Mouse (Mus musculus) embryo, embryonic 10 days (tissue): ENCODE results near the gene Nucks1.
A peak's percentile ranks its signal among the peaks of the same experiment; 100 is the strongest.

Experiments used
- DNase-seq: peaks from one replicate; pipeline ENCODE4 v3.0.0-alpha.2; 2015; ENCODE audit warnings: low spot score

Nucks1 gene

DNA sequence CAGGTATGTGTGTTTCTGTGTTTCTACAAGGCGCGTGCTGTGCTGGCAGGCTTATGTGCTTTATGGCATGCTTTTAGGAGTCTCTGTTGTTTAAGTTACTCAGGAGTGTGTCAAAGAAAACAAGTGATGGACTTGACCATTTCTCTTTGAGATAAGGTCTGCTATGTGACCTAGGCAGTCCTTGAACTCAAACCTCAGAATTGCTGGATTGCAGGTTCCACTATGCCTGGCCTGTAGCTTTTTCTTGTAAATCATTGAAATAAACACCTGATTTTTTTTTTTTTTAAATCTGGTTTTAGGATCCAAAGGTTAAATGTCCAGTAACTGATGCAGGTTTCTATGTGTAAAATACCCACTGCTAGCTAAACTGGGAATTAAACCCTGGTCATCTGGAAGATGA, 8.7 kb downstream of the Nucks1 start:
- DNase-seq: no peak

DNA sequence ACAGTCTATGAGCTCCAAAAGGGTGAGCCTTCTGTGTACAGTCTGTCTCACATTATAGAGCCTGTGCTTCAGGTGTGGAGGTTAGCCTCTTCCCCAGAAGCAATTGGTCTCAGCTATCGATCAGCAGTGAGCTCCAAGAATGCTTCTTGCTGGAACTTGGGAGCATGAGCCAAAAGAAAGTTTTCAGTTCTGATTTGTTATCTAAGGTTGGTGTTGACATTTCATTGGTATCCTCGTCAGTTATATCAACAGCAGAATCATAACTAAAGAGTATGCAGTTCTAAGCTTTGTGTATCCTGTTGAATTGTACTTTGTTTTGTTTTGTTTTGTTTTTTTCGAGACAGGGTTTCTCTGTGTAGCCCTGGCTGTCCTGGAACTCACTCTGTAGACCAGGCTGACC, 11.8 kb downstream of the Nucks1 start:
- DNase-seq: no peak

DNA sequence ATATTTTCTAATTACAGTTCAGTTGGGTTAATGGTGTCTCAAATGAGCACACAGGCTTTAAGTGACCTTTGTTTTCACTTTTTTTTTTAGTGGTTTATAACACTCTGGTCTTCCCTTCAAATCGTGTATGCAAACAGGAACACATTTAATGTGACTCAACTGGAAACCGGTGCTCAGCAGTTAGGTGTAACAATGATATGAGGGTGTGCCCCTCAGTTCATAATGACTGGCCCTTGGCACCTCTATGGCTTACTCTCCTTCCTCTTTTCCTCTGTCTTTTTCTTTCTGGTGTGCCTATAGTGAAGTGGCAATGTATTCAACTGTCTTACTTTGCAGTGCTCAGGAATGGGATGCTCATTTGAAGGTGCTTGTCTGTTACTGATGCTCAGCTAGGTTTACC, 23.1 kb downstream of the Nucks1 start:
- no peak for DNase-seq

DNA sequence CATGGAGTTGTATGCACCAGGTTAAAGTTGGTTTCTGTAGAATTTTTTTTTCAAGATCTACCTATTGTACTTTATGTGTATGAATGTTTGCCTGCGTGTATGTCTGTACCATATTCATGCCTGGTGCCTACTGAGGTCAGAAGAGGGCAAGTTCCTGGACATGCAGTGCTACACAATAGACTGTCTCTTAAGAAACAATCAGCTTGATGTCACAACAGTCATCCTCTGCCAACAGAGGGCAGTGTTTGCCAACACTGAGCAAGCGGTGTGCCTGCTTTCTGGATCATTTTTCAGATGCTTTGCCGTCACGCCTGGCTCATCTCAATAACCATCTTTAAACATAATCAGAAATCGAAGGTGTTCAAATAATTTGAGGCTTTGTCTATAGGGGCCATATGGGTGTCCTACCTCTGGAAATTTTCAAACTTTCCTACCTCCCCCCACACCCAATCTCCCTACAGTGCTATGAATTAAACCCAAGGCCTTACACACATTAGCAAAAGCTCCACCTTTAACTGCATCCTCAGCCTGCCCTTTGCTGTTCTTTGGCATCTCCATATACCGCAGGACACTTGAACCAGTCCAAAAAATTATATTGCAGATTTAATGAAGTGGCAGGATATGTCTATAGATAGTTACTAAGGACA, 27.4 kb downstream of the Nucks1 start:
- peak; percentile 90 for DNase-seq

DNA sequence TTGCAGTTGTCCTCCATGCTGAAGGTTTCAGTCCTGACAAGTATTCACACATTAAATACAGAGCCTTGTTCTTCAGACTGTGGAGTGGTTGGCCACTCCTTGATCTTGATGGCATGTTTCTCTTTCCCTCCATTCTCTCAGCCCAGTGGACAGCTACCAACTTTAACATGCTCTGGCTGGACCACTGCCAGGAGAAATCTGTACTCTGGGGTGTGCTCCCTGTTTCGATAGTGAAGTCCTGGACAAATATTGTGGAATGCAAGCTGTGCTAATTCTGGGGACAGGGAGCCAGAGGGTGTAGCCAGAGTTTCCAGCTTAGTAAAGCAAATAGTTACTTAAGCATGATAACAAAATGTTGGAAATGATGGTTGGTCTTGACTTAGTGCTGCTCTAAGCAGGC, 28.5 kb downstream of the Nucks1 start:
- DNase-seq: no peak

DNA sequence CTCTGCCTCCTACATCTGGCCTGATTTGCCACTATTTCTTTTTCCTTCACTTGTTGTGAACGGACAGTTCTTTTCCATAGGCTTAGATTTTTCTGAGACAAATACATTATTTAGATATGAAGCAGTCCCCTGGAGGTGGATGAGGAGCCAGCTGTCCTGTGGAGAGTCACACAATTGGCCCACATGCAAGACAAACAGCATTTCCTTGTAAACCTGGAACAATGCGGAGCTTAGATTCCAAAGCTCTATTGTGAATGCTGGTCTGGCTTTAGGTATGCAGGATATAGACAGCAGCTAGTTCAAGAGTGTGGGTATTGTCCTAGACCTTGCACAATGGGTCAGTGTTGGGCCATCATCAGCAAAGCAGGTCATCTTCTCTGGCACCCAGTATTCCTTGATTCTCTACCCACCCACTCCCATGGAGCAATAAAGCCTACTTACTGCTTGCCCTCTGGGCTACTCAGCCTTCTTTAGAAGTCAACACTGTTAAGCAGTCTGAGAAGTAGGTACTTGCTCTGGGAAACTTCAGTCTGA, 30.4 kb downstream of the Nucks1 start:
- DNase-seq: no peak

DNA sequence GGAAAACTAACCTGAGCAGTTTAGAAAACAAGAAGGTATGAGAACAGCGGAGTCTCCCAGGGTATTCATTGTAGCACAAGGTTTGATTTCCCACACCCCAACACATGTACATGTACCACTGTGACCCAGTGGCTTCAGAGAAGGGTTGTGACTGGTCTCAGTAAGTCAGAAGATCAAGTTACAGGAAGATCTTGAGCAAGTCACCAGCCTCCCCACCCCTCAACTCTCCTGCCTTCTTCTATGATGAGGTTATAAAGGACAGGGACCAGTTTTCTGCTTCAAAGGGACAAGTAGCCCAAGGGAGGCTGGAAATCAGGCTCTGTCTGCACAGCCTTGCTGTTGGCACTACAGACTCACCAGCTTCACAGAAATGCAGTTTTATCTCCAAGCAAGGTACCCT, 31.2 kb downstream of the Nucks1 start:
- DNase-seq: no peak

DNA sequence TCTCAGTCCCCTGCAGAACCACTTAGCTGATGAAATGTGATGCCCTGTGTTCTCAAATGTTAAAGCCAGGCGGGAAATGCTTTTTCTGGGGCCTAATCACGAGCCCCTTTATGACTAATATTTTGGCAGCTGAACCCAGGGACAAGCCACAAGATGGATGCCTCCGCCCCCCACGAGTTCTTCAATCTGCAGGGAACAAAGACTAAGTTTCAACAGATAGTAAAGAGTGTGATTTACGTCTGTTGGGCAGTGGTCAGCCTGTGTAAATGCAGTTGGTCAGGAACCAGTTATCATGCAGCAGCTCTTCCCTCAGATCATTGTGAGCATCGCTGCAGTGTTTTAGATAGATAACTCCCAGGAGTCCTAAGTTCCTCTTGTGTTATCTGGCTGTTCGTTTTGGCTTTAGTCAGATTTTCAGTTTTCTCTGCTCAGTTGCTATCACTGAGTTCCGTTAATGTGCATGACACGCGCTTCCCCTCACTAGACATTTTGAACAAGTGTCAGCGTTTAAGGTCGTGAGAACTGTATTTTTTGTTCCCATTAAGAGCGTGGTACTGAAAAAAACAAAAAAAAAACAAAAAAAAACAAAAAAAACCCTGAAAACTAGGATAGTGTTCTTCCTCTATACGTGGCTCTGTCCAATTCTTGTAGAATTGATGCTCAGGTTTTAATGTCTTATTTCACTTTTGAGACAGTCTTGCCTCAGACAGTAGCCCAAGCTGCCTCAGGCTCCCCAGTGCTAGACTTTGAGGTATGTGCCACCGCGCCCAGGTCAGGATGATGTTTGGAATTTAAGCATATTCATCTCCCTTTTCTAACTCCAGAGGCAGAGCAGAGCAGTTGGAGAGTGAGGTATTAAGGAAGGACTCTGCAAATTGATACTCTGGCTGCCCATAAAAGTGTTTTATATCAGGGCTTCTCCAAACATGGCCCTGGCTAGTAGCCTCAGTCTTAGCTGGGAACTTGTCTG, 32.6 kb downstream of the Nucks1 start:
- no peak for DNase-seq

DNA sequence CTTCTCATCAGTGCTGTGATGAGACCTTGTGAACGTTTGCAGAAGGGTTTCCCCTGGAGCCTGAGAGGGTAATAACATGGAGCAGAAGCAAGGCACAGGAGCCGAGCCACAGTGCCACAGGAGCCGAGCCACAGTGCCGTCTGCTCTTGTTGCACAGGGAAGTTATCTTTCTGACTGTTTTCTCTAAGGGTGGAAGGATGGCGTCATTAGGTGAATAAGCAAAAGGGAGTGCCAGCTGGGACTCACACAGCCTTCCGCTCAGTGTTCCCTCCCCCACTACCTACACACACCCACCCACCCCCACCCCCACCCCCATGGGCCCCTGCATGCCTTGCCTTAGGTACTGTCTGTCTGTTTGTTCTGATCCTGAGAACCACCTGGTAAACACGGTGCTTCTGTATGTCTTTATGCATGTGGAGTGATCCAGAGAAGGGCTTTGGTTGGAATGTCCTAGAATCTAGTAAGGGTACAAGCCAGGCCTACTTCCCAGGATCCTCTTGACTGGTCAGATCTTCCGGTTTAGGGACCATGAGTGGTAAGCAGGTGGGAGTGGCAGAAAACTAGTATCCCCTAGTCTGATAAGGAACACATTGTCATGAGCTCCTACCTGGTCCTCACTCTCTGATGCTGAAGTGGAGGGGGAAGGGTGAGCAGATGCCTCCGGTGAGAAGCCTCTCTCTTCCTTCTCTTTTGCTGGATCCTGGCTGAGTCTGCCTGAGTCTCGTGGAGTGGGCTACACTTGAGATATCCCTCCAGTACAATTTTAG, 35.5 kb downstream of the Nucks1 start:
- no peak for DNase-seq

DNA sequence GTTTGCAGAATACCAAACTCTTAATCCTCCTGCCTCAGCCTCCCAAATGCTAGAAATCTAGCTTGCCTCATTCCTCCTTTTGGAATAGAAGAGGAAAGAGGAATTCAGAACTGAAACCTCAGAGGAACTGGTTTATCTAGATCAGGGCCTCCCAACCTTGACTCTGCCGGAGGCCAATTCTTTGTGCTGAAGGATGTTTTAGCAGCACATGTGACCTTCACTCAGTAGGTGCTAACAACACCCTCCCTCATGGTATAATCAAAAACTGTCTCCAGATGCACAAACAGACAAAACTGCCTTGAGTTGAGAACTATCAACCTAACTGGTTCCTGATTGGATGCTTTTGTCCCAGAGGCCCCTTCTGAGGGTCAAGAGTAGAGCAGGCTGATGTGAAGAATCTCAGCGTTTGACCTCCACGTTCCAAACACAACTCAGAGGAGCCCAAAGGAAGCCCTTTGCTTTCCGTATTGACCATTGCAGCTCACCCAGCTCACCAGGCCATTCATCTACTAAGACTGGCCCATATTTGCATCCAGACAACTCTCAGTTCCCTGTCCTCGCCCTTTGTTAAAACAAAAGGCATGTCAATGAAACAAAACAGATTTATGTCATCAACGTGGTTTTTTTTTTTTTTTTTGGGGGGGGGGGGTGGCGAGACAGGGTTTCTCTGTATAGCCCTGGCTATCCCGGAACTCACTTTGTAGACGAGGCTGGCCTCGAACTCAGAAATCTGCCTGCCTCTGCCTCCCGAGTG, 36.3 kb downstream of the Nucks1 start:
- DNase-seq: no peak

DNA sequence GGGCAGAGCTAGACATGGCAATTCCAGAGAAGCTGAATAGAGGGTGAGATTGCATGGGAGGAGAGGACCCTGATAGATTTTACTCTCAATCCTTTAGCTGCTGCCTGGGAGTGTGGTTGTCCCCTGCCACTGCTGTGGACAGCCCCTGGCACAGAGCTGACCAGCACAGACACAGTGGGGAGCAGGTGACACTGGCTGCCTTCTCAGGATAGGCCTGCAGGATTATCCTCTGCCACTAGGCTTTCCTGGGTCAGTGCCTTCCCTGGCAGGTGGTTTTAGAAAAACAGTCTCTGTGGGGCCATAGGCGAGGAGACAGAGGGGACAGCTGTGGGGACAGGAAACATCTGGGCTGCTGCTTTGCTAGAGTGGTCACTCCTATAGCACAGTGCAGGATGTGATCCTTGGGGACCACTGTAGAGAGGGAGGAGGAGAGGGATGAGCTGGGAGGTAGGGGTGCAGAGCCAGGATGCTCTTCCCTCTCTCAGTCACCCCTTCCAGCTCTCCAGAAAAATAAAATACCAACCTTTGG, 37.7 kb downstream of the Nucks1 start:
- no peak for DNase-seq

DNA sequence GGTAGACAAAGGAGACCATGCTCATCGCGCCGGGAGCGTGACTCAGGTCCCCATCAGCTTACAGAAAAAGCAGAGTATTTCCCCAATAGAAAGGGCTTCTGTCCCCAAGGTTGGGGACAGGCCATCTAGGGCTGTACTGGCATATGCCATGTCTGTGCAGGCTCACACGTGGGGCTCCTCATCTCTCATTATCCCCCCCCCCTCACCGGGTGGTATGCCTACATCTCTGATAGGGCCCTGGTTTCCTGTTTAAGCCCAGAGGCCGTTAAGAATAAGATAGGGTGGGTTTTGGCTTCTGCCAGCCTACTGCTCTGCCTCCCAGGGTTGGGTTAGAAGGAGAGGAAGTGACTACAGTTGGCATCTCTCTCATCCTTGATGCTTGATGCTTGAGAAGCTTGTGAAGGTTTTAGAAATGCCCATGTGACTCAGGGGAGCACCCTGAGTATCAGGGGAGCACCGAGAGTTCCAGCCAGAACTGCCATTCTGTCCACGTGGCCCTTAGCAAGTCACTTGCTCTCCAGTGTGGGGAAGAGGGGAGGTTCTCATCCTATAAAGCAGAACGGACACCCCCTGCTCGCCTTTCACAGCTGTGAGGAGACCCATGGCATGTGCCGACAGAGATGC, 44.0 kb downstream of the Nucks1 start:
- no peak for DNase-seq

DNA sequence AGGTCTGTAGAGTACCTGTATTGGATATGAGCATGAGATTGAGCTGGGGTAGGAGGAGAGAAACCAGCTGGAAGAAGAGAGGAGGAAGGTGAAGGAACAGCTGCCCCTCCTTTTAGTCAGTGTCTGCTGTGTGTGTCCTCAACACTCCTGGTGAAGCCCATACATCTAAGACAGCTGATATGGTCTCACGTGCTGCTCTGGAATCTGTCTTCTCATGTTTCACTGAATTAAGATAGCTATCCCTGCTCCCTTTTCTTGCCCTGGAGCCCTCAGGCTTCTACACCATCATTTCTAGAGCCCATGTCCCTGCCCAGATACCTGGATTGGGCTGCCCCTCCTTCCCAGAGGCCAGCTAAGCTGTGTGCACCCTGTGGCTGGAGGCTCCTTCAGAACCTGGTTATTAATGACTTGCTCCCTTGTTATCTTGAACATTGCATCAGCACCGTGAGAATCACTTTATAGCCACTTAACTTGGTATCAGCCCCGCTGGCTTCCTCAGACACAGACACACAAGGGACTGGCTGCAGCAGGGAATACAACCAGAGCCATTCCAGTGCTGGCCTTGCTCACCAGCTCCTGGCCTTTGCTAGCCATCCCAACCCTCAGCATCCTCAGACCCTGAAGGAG, 44.9 kb downstream of the Nucks1 start:
- DNase-seq: no peak

DNA sequence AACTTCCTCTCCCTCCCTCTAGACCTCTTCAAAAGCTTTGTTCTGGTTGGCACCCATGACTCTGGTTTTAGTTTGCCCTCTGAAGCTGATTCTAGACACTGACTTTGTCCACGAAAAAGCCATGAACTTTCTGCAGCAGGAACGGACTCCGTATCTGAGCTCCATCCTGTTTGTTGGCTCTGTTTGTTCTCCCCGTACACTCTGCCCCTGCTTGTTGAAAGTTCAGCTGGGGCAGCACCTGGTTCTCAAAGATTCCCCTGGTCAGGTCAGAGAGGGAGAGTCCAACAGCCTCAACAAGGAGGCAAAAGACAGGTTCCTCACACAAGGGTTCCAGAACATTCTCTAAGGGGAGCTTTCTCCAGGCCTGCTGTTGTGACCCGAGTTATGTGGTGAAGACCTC, 47.1 kb downstream of the Nucks1 start:
- DNase-seq: no peak

DNA sequence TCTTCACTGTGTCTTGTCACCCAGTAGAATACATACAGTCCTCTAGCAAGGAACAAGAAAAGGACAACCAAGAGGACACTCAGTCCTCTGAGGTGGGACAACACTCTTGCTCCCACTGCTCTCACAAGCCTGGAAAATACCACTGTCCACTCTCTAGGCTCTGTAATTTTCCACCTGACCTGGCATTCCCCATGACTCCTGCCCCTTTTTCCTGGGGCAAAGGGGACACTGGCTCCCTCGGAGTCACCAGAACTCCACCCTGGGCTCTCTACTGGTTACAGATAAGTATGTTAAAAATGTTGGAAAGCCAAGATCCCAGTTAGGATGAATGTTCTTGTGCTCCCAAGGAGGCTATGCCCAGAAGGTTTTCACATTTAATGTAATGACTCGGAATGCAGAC, 50.7 kb downstream of the Nucks1 start:
- no peak for DNase-seq

DNA sequence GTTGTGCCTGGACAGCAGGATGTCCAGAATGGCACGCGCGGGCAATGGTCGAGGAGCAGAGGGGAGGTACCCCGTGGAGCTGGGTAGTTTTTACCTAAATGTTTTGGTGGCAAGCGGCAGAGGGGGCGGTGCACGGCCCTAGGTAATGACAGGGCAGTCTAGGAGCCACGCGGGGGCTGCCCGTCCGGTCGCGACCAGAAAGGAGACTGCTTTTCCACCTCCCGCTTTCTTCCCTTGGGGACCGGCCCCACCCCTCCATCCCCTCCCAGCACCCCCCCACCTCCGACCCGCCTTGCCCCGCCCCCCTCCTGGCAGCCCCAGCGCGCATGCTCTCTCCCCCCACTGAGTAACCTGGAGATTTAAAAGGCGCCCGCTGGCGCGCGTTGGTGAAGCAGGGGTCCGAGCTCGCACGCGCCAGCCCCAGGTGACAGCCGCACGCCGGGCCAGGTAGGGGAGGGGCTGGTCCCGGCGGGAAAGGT, 52.3 kb downstream of the Nucks1 start, which contains the start of gene Slc45a3:
TSS of gene Slc45a3 (plus strand) at position 362 of the 479 bp plus-strand sequence.
- peak; percentile 47 for DNase-seq

DNA sequence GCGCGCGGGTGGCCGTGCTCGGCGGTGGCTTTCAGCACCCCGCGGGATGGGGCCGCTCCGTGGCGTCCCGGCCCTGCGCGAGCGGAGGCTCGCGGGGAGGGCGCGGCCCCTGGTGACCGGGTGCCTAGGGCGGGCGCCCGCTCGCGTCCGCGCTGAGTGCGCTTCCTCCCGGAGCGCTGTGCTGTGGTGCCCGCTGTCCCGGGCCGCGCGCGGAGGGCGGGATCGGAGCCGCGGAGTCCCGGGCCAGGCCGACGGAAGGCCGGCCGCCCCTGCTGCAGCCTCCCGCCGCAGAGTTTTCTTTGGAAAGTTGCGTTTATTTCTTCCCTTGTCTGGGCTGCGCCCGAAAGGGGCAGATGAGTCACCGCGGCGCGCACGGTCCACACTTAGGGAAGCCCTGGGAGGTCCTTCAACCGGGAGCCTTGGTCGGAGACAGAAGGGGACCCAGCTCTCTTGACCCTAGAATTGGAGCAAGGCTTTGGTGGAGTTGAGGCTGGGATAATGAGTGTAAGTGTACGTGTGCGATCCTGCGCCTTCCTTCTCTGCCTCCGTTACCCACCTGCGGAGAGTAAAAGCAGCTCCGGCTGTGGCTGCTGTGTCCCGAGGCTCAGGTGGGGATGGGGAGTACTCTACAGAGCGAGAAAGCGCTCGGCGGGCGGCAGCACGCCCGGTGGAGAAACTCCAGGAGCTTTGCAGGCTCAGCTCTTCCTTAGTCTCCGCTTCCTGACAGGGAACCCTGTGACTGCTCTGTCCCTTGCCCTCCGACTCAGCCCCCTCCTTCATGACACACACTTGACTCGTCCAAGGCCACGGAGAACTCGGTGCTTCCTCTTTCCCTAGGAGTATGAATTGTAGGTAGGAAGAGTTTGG, 53.0 kb downstream of the Nucks1 start:
- peak; percentile 30 for DNase-seq

DNA sequence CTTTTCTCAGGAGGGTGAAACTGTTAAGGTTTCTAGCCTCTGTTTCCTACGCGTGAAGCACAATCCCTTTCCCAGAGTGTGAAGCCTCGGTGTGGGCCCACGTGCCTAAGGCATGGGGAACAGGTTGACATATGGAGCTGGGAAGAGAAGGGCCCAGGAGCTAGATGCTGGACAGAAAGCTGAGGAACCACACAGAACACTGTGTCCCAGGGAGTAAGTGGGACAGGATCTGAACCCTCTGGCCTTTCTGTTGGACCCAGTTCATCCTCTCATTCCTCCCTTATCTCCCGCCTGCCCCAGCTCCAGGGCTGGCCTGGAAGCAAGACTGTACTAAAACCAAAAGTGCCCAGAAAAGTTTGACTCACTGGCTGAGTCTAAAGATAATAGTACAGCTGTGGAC, 53.8 kb downstream of the Nucks1 start:
- DNase-seq: no peak

DNA sequence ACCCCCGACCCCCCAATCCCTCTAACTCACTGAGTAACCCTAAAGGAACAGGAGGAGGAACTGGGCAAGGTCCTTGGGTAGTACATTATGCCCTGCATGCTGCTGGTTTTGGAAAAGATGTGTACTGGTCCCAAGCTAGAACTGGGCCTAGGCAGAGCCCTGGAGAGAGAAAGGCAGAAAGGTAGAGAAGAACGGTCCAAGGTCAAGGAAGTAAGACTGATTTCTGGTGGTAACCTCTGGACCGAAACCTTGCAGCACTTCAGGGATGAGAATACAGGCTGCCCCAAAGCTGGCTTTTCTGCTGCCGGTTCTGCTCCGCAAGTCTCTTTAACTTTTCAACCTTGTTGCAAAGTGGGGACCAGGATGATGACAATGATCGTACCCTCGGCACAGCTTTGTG, 54.2 kb downstream of the Nucks1 start:
- DNase-seq: no peak
